Mouse (Mus musculus) limb, embryonic 15.5 days (tissue): Measurements from ENCODE around the gene Schip1. TPM values are rescaled to one million over a fixed set of nuclear protein-coding genes. Genes with fewer than 3 reads are reported as not detected.

Experiments used
- ATAC-seq: fragments of 200-750 bp; cut with Nextera tagmentation; 2 replicates; pipeline ENCODE4 v1.8.0; 2017; ENCODE audit warnings: low read depth, moderate TSS enrichment; ENCODE audit not compliant: insufficient number of reproducible peaks, low FRiP score, low TSS enrichment
- H3K27ac ChIP-seq: fragments of 300-500 bp; sonication (generic); 2 replicates; pipeline ENCODE4 v1.5.1; 2015; ENCODE audit warnings: moderate library complexity, mild to moderate bottlenecking, inconsistent platforms
- H3K27me3 ChIP-seq: fragments of 300-500 bp; sonication (generic); 2 replicates; pipeline ENCODE4 v1.6.1; 2015; ENCODE audit warnings: inconsistent platforms
- H3K36me3 ChIP-seq: fragments of 300-500 bp; sonication (generic); 2 replicates; pipeline ENCODE4 v1.6.1; 2015; ENCODE audit warnings: inconsistent platforms
- H3K4me1 ChIP-seq: fragments of 300-500 bp; sonication (generic); 2 replicates; pipeline ENCODE4 v1.6.1; 2015; ENCODE audit warnings: inconsistent platforms
- H3K4me2 ChIP-seq: fragments of 300-500 bp; sonication (generic); 2 replicates; pipeline ENCODE4 v1.6.1; 2015; ENCODE audit warnings: mild to moderate bottlenecking, inconsistent platforms
- H3K4me3 ChIP-seq: fragments of 300-500 bp; sonication (generic); 2 replicates; pipeline ENCODE4 v1.5.1; 2015; ENCODE audit warnings: mild to moderate bottlenecking, inconsistent platforms
- H3K9ac ChIP-seq: fragments of 300-500 bp; sonication (generic); 2 replicates; pipeline ENCODE4 v1.6.1; 2015; ENCODE audit warnings: inconsistent platforms
- H3K9me3 ChIP-seq: fragments of 300-500 bp; sonication (generic); 2 replicates; pipeline ENCODE4 v1.6.1; 2016; ENCODE audit warnings: inconsistent platforms
- WGBS: fragments of 180-500 bp; shearing (Covaris S2); methylation state at CpG from one replicate; pipeline ENCODE4 v1.1.7; 2015; 5-methylcytosine and 5-hydroxymethylcytosine counted together
- polyA plus RNA-seq: library from polyadenylated mRNA; unstranded; fragments of >200 nt; fragmentation: Nextera tagmentation; extraction: Ambion mirVana; gene quantifications from 2 replicates; pipeline ENCODE4 v1.2.1, GENCODE M21; 2015

The Schip1 gene
- polyA plus RNA-seq, 1 experiment from 2014 or later = 16.1 TPM

- H3K4me1 ChIP-seq = no peaks in the 10 kb centered on the region
- no peaks in the 10 kb centered on the region for H3K9me3 ChIP-seq
- no peak overlapping the region for H3K4me2 ChIP-seq
- ATAC-seq = no peak
- no peak overlapping the region for H3K4me3 ChIP-seq
- H3K36me3 ChIP-seq = no peaks in the 10 kb centered on the region
- H3K27ac ChIP-seq = no peak overlapping the region
- WGBS = 21% methylated on average over 1 of the region's 1 CpGs
- no peak overlapping the region for H3K9ac ChIP-seq
- H3K27me3 ChIP-seq = peaks cover 30% of the 10 kb centered on the region; the same call in 1 of the 2 replicates
Observed at GRCm38 (mm10) chr3:68160175-68160574, 95.6 kb downstream of the Schip1 start.

- Histone ChIP-seq H3K27me3 (peaks cover 30% of the 10 kb centered on the region; the same call in 1 of the 2 replicates), H3K4me3 (no peak overlapping the region), H3K4me1 (no peaks in the 10 kb centered on the region), H3K36me3 (no peaks in the 10 kb centered on the region), H3K27ac (no peak overlapping the region), H3K9ac (no peak overlapping the region), H3K4me2 (no peak overlapping the region), H3K9me3 (no peaks in the 10 kb centered on the region)
- ATAC-seq = no peak
- WGBS = 66% methylated on average over 3 of the region's 3 CpGs
Observed at GRCm38 (mm10) chr3:68160760-68161159, 96.2 kb downstream of the Schip1 start.

- H3K36me3 ChIP-seq = no peaks in the 10 kb centered on the region
- no peak overlapping the region for H3K27ac ChIP-seq
- no peaks in the 10 kb centered on the region for H3K9me3 ChIP-seq
- H3K27me3 ChIP-seq = no peaks in the 10 kb centered on the region
- no peaks in the 10 kb centered on the region for H3K4me1 ChIP-seq
- H3K4me3 ChIP-seq = no peak overlapping the region
- WGBS = 49% methylated on average over 1 of the region's 1 CpGs
- no peak overlapping the region for H3K4me2 ChIP-seq
- ATAC-seq = no peak
- H3K9ac ChIP-seq = no peak overlapping the region
Observed at GRCm38 (mm10) chr3:68178248-68178647, 113.6 kb downstream of the Schip1 start.

- 51% methylated on average over 8 of the region's 8 CpGs for WGBS
- Histone ChIP-seq H3K27ac (no peak overlapping the region), H3K9me3 (no peaks in the 10 kb centered on the region), H3K4me2 (no peak overlapping the region), H3K4me3 (no peak overlapping the region), H3K36me3 (no peaks in the 10 kb centered on the region), H3K9ac (no peak overlapping the region), H3K27me3 (no peaks in the 10 kb centered on the region; the same call in 1 of the 2 replicates), H3K4me1 (no peaks in the 10 kb centered on the region)
- no peak for ATAC-seq
Observed at GRCm38 (mm10) chr3:68187471-68187870, 122.9 kb downstream of the Schip1 start.

GRCm38 (mm10) chr3:68189100-68189499 lies 124.5 kb downstream of the Schip1 start:
- H3K9me3 ChIP-seq = no peaks in the 10 kb centered on the region
- H3K27me3 ChIP-seq = no peaks in the 10 kb centered on the region; the same call in 1 of the 2 replicates
- H3K4me1 ChIP-seq = no peaks in the 10 kb centered on the region
- 79% methylated on average over 2 of the region's 2 CpGs for WGBS
- no peak overlapping the region for H3K4me2 ChIP-seq
- H3K27ac ChIP-seq = no peak overlapping the region
- H3K36me3 ChIP-seq = no peaks in the 10 kb centered on the region
- H3K4me3 ChIP-seq = no peak overlapping the region
- ATAC-seq = no peak
- no peak overlapping the region for H3K9ac ChIP-seq

- Histone ChIP-seq H3K27me3 (no peaks in the 10 kb centered on the region), H3K4me2 (no peak overlapping the region), H3K9ac (no peak overlapping the region), H3K9me3 (no peaks in the 10 kb centered on the region), H3K4me3 (no peak overlapping the region), H3K4me1 (no peaks in the 10 kb centered on the region), H3K36me3 (no peaks in the 10 kb centered on the region), H3K27ac (no peak overlapping the region)
- WGBS = 83% methylated on average over 1 of the region's 1 CpGs
- ATAC-seq = no peak
Observed at GRCm38 (mm10) chr3:68196933-68197332, 132.3 kb downstream of the Schip1 start.

GRCm38 (mm10) chr3:68201214-68201613 lies 136.6 kb downstream of the Schip1 start:
- H3K27me3 ChIP-seq = peaks cover 7% of the 10 kb centered on the region; the same call in 1 of the 2 replicates
- no peak overlapping the region for H3K27ac ChIP-seq
- H3K36me3 ChIP-seq = no peaks in the 10 kb centered on the region
- WGBS = 25% methylated on average over 1 of the region's 1 CpGs
- H3K4me2 ChIP-seq = no peak overlapping the region
- no peak for ATAC-seq
- H3K9ac ChIP-seq = no peak overlapping the region
- no peak overlapping the region for H3K4me3 ChIP-seq
- H3K4me1 ChIP-seq = no peaks in the 10 kb centered on the region
- H3K9me3 ChIP-seq = no peaks in the 10 kb centered on the region

- H3K9me3 ChIP-seq = no peaks in the 10 kb centered on the region
- H3K27me3 ChIP-seq = peaks cover 9% of the 10 kb centered on the region; the same call in 1 of the 2 replicates
- 81% methylated on average over 4 of the region's 4 CpGs for WGBS
- H3K4me3 ChIP-seq = no peak overlapping the region
- H3K4me2 ChIP-seq = no peak overlapping the region
- no peaks in the 10 kb centered on the region for H3K4me1 ChIP-seq
- no peak overlapping the region for H3K9ac ChIP-seq
- no peaks in the 10 kb centered on the region for H3K36me3 ChIP-seq
- ATAC-seq = no peak
- no peak overlapping the region for H3K27ac ChIP-seq
Observed at GRCm38 (mm10) chr3:68202162-68202902, 137.7 kb downstream of the Schip1 start.

- Histone ChIP-seq H3K4me3 (no peak overlapping the region), H3K4me2 (no peak overlapping the region), H3K27ac (no peak overlapping the region), H3K36me3 (no peaks in the 10 kb centered on the region), H3K9ac (no peak overlapping the region), H3K9me3 (no peaks in the 10 kb centered on the region), H3K27me3 (peaks cover 9% of the 10 kb centered on the region; the same call in 1 of the 2 replicates), H3K4me1 (no peaks in the 10 kb centered on the region)
- WGBS = 66% methylated on average over 4 of the region's 4 CpGs
- ATAC-seq = no peak
Observed at GRCm38 (mm10) chr3:68203934-68204467, 139.4 kb downstream of the Schip1 start.

GRCm38 (mm10) chr3:68210422-68210821 lies 145.8 kb downstream of the Schip1 start:
- Histone ChIP-seq H3K4me3 (no peak overlapping the region), H3K4me1 (no peaks in the 10 kb centered on the region), H3K9me3 (no peaks in the 10 kb centered on the region), H3K9ac (no peak overlapping the region), H3K27ac (no peak overlapping the region), H3K4me2 (no peak overlapping the region), H3K36me3 (no peaks in the 10 kb centered on the region), H3K27me3 (peaks cover 9% of the 10 kb centered on the region; the same call in 1 of the 2 replicates)
- WGBS = 65% methylated on average over 4 of the region's 4 CpGs
- no peak for ATAC-seq

- H3K27ac ChIP-seq = no peak overlapping the region
- no peak overlapping the region for H3K9ac ChIP-seq
- WGBS = 89% methylated on average over 3 of the region's 3 CpGs
- no peak for ATAC-seq
- H3K27me3 ChIP-seq = no peaks in the 10 kb centered on the region
- H3K4me3 ChIP-seq = no peak overlapping the region
- H3K4me2 ChIP-seq = no peak overlapping the region
- H3K4me1 ChIP-seq = no peaks in the 10 kb centered on the region
- H3K9me3 ChIP-seq = no peaks in the 10 kb centered on the region
- no peaks in the 10 kb centered on the region for H3K36me3 ChIP-seq
Observed at GRCm38 (mm10) chr3:68221452-68221851, 156.8 kb downstream of the Schip1 start.

GRCm38 (mm10) chr3:68239887-68240286 lies 175.3 kb downstream of the Schip1 start:
- no peak overlapping the region for H3K4me2 ChIP-seq
- H3K4me1 ChIP-seq = peaks cover 5% of the 10 kb centered on the region
- H3K4me3 ChIP-seq = no peak overlapping the region
- no peaks in the 10 kb centered on the region for H3K27me3 ChIP-seq
- no peaks in the 10 kb centered on the region for H3K9me3 ChIP-seq
- H3K9ac ChIP-seq = no peak overlapping the region
- WGBS = 93% methylated on average over 2 of the region's 2 CpGs
- no peaks in the 10 kb centered on the region for H3K36me3 ChIP-seq
- H3K27ac ChIP-seq = no peak overlapping the region
- ATAC-seq = no peak
